Mouse (Mus musculus): ENCODE data around the gene Nodal. TPM values are rescaled to one million over a fixed set of nuclear protein-coding genes. Genes with fewer than 3 reads are reported as not detected.
"Not testable (repeated sequence)": the region's sequence is repeated elsewhere in the genome, so short reads cannot be mapped to it uniquely, and the experiment has no call there.

Gene Nodal
- polyA plus RNA-seq, 1 experiment from 2014 or later = 0.10 TPM

- not testable (repeated sequence) for H3K36me3 ChIP-seq (ENCODE audit: control insufficient read depth, insufficient read depth); H3K4me3 ChIP-seq (replicated peaks; ENCODE audit: low read length); H3K9ac ChIP-seq (replicated peaks; ENCODE audit: low read depth, low read length); H3K9me3 ChIP-seq (ENCODE audit: control insufficient read depth, low read length); H3K27ac ChIP-seq (ENCODE audit: low read length); H3K27me3 ChIP-seq (replicated peaks; ENCODE audit: control insufficient read depth, insufficient read depth, low read length); H3K4me2 ChIP-seq (ENCODE audit: low read length)
- 0 out of 2 replicates have a peak, but pooled peaks have one; percentile 8 for ATAC-seq
- 71% methylated on average over 3 of the region's 3 CpGs for WGBS
- peaks cover 22% of the 10 kb centered on the region for H3K4me1 ChIP-seq (replicated peaks; ENCODE audit: control insufficient read depth, insufficient read depth, low read length)
Measured at GRCm38 (mm10) chr10:61453171-61453570, 35.4 kb downstream of the Nodal start.

- no peaks in the 10 kb centered on the region for H3K27me3 ChIP-seq (replicated peaks; ENCODE audit: control insufficient read depth, insufficient read depth, low read length)
- H3K27ac ChIP-seq (ENCODE audit: low read length) = no peak overlapping the region
- no peak overlapping the region for H3K9ac ChIP-seq (replicated peaks; ENCODE audit: low read depth, low read length)
- no peaks in the 10 kb centered on the region for H3K36me3 ChIP-seq (ENCODE audit: control insufficient read depth, insufficient read depth)
- 62% methylated on average over 3 of the region's 3 CpGs for WGBS
- H3K9me3 ChIP-seq (ENCODE audit: control insufficient read depth, low read length) = no peaks in the 10 kb centered on the region
- ATAC-seq = no peak
- no peak overlapping the region for H3K4me3 ChIP-seq (replicated peaks; ENCODE audit: low read length)
- H3K4me2 ChIP-seq (ENCODE audit: low read length) = no peak overlapping the region
- H3K4me1 ChIP-seq (replicated peaks; ENCODE audit: control insufficient read depth, insufficient read depth, low read length) = no peaks in the 10 kb centered on the region
Measured at GRCm38 (mm10) chr10:61457182-61457581, 39.4 kb downstream of the Nodal start.

- Histone ChIP-seq H3K4me1 (replicated peaks; ENCODE audit: control insufficient read depth, insufficient read depth, low read length) (no peaks in the 10 kb centered on the region), H3K27me3 (replicated peaks; ENCODE audit: control insufficient read depth, insufficient read depth, low read length) (no peaks in the 10 kb centered on the region), H3K4me2 (ENCODE audit: low read length) (no peak overlapping the region), H3K27ac (ENCODE audit: low read length) (no peak overlapping the region), H3K36me3 (ENCODE audit: control insufficient read depth, insufficient read depth) (no peaks in the 10 kb centered on the region), H3K9me3 (ENCODE audit: control insufficient read depth, low read length) (no peaks in the 10 kb centered on the region), H3K4me3 (replicated peaks; ENCODE audit: low read length) (no peak overlapping the region), H3K9ac (replicated peaks; ENCODE audit: low read depth, low read length) (no peak overlapping the region)
- 95% methylated on average over 4 of the region's 4 CpGs for WGBS
- ATAC-seq = no peak
Measured at GRCm38 (mm10) chr10:61465009-61465408, 47.2 kb downstream of the Nodal start.

GRCm38 (mm10) chr10:61466242-61466641 is 48.5 kb downstream of the Nodal start:
- Histone ChIP-seq H3K4me3 (replicated peaks; ENCODE audit: low read length) (no peak overlapping the region), H3K9me3 (ENCODE audit: control insufficient read depth, low read length) (no peaks in the 10 kb centered on the region), H3K4me1 (replicated peaks; ENCODE audit: control insufficient read depth, insufficient read depth, low read length) (no peaks in the 10 kb centered on the region), H3K36me3 (ENCODE audit: control insufficient read depth, insufficient read depth) (no peaks in the 10 kb centered on the region), H3K27me3 (replicated peaks; ENCODE audit: control insufficient read depth, insufficient read depth, low read length) (no peaks in the 10 kb centered on the region), H3K9ac (replicated peaks; ENCODE audit: low read depth, low read length) (no peak overlapping the region), H3K4me2 (ENCODE audit: low read length) (no peak overlapping the region), H3K27ac (ENCODE audit: low read length) (no peak overlapping the region)
- 68% methylated on average over 8 of the region's 8 CpGs for WGBS
- no peak for ATAC-seq

GRCm38 (mm10) chr10:61466873-61467272 is 49.1 kb downstream of the Nodal start:
- no peak overlapping the region for H3K9ac ChIP-seq (replicated peaks; ENCODE audit: low read depth, low read length)
- H3K36me3 ChIP-seq (ENCODE audit: control insufficient read depth, insufficient read depth) = no peaks in the 10 kb centered on the region
- H3K4me3 ChIP-seq (replicated peaks; ENCODE audit: low read length) = no peak overlapping the region
- H3K9me3 ChIP-seq (ENCODE audit: control insufficient read depth, low read length) = no peaks in the 10 kb centered on the region
- H3K27me3 ChIP-seq (replicated peaks; ENCODE audit: control insufficient read depth, insufficient read depth, low read length) = no peaks in the 10 kb centered on the region
- H3K4me1 ChIP-seq (replicated peaks; ENCODE audit: control insufficient read depth, insufficient read depth, low read length) = no peaks in the 10 kb centered on the region
- H3K4me2 ChIP-seq (ENCODE audit: low read length) = no peak overlapping the region
- H3K27ac ChIP-seq (ENCODE audit: low read length) = no peak overlapping the region
- ATAC-seq = peak; percentile 47; the same call in 1 of the 2 replicates
- WGBS = 22% methylated on average over 5 of the region's 5 CpGs

- no peaks in the 10 kb centered on the region for H3K27me3 ChIP-seq (replicated peaks; ENCODE audit: control insufficient read depth, insufficient read depth, low read length)
- no peak overlapping the region for H3K9ac ChIP-seq (replicated peaks; ENCODE audit: low read depth, low read length)
- ATAC-seq = no peak
- no peak overlapping the region for H3K27ac ChIP-seq (ENCODE audit: low read length)
- no peaks in the 10 kb centered on the region for H3K9me3 ChIP-seq (ENCODE audit: control insufficient read depth, low read length)
- H3K4me3 ChIP-seq (replicated peaks; ENCODE audit: low read length) = no peak overlapping the region
- WGBS = 70% methylated on average over 7 of the region's 7 CpGs
- no peak overlapping the region for H3K4me2 ChIP-seq (ENCODE audit: low read length)
- H3K36me3 ChIP-seq (ENCODE audit: control insufficient read depth, insufficient read depth) = no peaks in the 10 kb centered on the region
- peaks cover 4% of the 10 kb centered on the region for H3K4me1 ChIP-seq (replicated peaks; ENCODE audit: control insufficient read depth, insufficient read depth, low read length)
Measured at GRCm38 (mm10) chr10:61468900-61469299, 51.1 kb downstream of the Nodal start.

- WGBS = 77% methylated on average over 3 of the region's 3 CpGs
- H3K4me2 ChIP-seq (ENCODE audit: low read length) = no peak overlapping the region
- H3K4me1 ChIP-seq (replicated peaks; ENCODE audit: control insufficient read depth, insufficient read depth, low read length) = peaks cover 23% of the 10 kb centered on the region
Measured at GRCm38 (mm10) chr10:61473640-61474039, 55.9 kb downstream of the Nodal start.

GRCm38 (mm10) chr10:61474344-61474743 is 56.6 kb downstream of the Nodal start:
- Histone ChIP-seq H3K9me3 (ENCODE audit: control insufficient read depth, low read length) (no peaks in the 10 kb centered on the region), H3K4me1 (replicated peaks; ENCODE audit: control insufficient read depth, insufficient read depth, low read length) (peaks cover 23% of the 10 kb centered on the region), H3K9ac (replicated peaks; ENCODE audit: low read depth, low read length) (peak overlapping the region; percentile 44), H3K27ac (ENCODE audit: low read length) (no peak overlapping the region; the same call in 1 of the 2 replicates), H3K27me3 (replicated peaks; ENCODE audit: control insufficient read depth, insufficient read depth, low read length) (no peaks in the 10 kb centered on the region), H3K4me2 (ENCODE audit: low read length) (peak overlapping the region; percentile 97), H3K4me3 (replicated peaks; ENCODE audit: low read length) (peak overlapping the region; percentile 86), H3K36me3 (ENCODE audit: control insufficient read depth, insufficient read depth) (no peaks in the 10 kb centered on the region)
- WGBS = 83% methylated on average over 1 of the region's 1 CpGs
- no peak for ATAC-seq

More at GRCm38 (mm10) chr10:61473640-61474039, 55.9 kb downstream of the Nodal start:
- H3K36me3 ChIP-seq (ENCODE audit: control insufficient read depth, insufficient read depth) = no peaks in the 10 kb centered on the region
- ATAC-seq = no peak
- no peaks in the 10 kb centered on the region for H3K27me3 ChIP-seq (replicated peaks; ENCODE audit: control insufficient read depth, insufficient read depth, low read length)
- H3K27ac ChIP-seq (ENCODE audit: low read length) = no peak overlapping the region
- no peaks in the 10 kb centered on the region for H3K9me3 ChIP-seq (ENCODE audit: control insufficient read depth, low read length)
- H3K4me3 ChIP-seq (replicated peaks; ENCODE audit: low read length) = no peak overlapping the region
- H3K9ac ChIP-seq (replicated peaks; ENCODE audit: low read depth, low read length) = no peak overlapping the region

All from forebrain, embryonic 16.5 days (tissue).